In the genomic region with DNA sequence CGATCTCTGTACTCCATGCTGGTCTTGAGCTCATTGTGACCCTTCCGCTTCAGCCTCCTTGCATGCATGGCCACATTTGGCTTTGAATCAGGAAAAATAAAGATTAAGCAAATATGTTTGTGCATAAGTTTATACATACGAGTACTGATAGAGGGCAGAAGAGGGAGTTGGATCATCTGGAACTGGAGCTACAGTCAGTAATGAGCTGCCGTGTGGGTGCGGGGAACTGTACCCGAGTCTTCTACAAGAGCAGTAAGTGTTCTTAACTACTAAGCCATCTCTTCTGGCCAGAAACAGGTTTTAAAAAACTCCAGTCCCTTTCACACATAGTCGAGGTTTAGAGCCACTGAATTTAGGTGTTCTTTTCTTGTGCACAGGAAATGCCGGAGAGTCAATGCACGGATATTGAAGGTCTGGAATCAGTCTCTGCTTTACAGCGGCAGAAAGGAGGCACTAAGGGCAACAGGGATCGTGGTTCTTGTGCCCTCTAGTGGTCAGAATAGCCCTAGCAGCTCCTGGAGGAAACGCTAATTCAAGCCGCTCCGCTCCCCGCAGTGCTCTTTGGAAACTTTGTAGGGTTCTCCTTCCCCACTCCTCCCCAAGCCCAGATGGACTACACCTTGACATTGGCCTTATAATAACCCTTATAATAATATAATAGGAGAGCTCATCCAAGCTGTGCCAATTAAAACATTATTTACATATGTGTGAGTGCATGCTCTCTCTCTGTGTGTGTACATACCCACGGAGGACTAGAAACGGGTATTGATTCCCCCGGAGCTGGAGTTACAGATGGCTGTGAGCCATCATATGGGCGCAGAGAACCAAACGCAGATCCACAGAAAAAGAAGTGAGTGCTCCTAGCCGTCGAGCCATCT, we compare ENCODE assay signal across 8 mouse cellular contexts. TPM values are rescaled to one million over a fixed set of nuclear protein-coding genes. Genes with fewer than 3 reads are reported as not detected.
DNase-seq lines count a peak whose midpoint lies in the region; ATAC-seq and TF ChIP-seq lines count a peak whose summit lies in the region.

No protein-coding gene starts in this region.

- WGBS in embryonic facial prominence, embryonic 14.5 days, result 24% methylated on average over 22 of the region's 22 CpGs
- 24% methylated on average over 22 of the region's 22 CpGs for WGBS in heart, embryonic 10.5 days
- WGBS in limb, embryonic 14.5 days, result 21% methylated on average over 22 of the region's 22 CpGs
- 30% methylated on average over 22 of the region's 22 CpGs for WGBS in midbrain, embryonic 16.5 days

- no peak overlapping the region for H3K27ac ChIP-seq in bone marrow macrophage, adult 2 months (ENCODE audit: insufficient read depth, low read depth, low read length)
- H3K27ac ChIP-seq in embryonic facial prominence, embryonic 14.5 days (replicated peaks; ENCODE audit: low read depth, low read length), result no peak overlapping the region
- H3K27ac ChIP-seq in heart, embryonic 10.5 days, result no peak overlapping the region
- H3K27ac ChIP-seq in limb, embryonic 14.5 days (replicated peaks; ENCODE audit: low read depth, low read length), result no peak overlapping the region
- no peak overlapping the region for H3K27ac ChIP-seq in midbrain, embryonic 16.5 days (ENCODE audit: low read length)

- H3K4me1 ChIP-seq in bone marrow macrophage, adult 2 months (ENCODE audit: control insufficient read depth, insufficient read depth, low read length), result peaks cover 11% of the 10 kb centered on the region
- 0 out of 2 replicates have a peak, but pooled peaks cover 2% of the 10 kb centered on the region for H3K4me1 ChIP-seq in embryonic facial prominence, embryonic 14.5 days (ENCODE audit: control insufficient read depth, insufficient read depth, low read length)
- no peaks in the 10 kb centered on the region for H3K4me1 ChIP-seq in heart, embryonic 10.5 days
- H3K4me1 ChIP-seq in limb, embryonic 14.5 days (ENCODE audit: control insufficient read depth, insufficient read depth, low read length), result no peaks in the 10 kb centered on the region
- H3K4me1 ChIP-seq in midbrain, embryonic 16.5 days (ENCODE audit: control insufficient read depth, insufficient read depth, low read length), result no peaks in the 10 kb centered on the region

- H3K4me2 ChIP-seq in embryonic facial prominence, embryonic 14.5 days (ENCODE audit: low read depth, low read length), result peak overlapping the region; percentile 43
- H3K4me2 ChIP-seq in limb, embryonic 14.5 days (replicated peaks; ENCODE audit: low read depth, low read length, severe bottlenecking), result peak overlapping the region; percentile 36
- H3K4me2 ChIP-seq in midbrain, embryonic 16.5 days (ENCODE audit: low read length), result peak overlapping the region; percentile 42

- H3K36me3 ChIP-seq in embryonic facial prominence, embryonic 14.5 days (ENCODE audit: control insufficient read depth, insufficient read depth, low read length), result no peaks in the 10 kb centered on the region
- no peaks in the 10 kb centered on the region for H3K36me3 ChIP-seq in heart, embryonic 10.5 days
- no peaks in the 10 kb centered on the region for H3K36me3 ChIP-seq in limb, embryonic 14.5 days (ENCODE audit: control insufficient read depth, insufficient read depth, low read length)
- no peaks in the 10 kb centered on the region for H3K36me3 ChIP-seq in midbrain, embryonic 16.5 days (ENCODE audit: control insufficient read depth, insufficient read depth, low read length)

- peak; percentile 79 for DNase-seq in embryonic facial prominence, embryonic 14.5 days (ENCODE audit: low spot score)
- peak; percentile 83 for DNase-seq in heart, embryonic 10.5 days (ENCODE audit: low spot score)
- DNase-seq in kidney, adult 9 months, result peak; percentile 76
- DNase-seq in limb, embryonic 14.5 days (ENCODE audit: low spot score), result peak; percentile 87
- peak; percentile 55 to 83 for DNase-seq in spleen, postnatal 4 days (ENCODE audit: low spot score in 2 of 2)

- H3K9ac ChIP-seq in embryonic facial prominence, embryonic 14.5 days (ENCODE audit: low read depth, low read length), result no peak overlapping the region
- H3K9ac ChIP-seq in limb, embryonic 14.5 days (ENCODE audit: low read depth, low read length, severe bottlenecking), result no peak overlapping the region; the same call in 1 of the 2 replicates
- H3K9ac ChIP-seq in midbrain, embryonic 16.5 days (ENCODE audit: low read depth, low read length), result 0 out of 2 replicates have a peak overlapping the region, but pooled peaks have one; percentile 23

- peak; percentile 92 for ATAC-seq in CD4-positive, CD25-positive, alpha-beta regulatory T cell, adult 4 months
- ATAC-seq in embryonic facial prominence, embryonic 14.5 days (ENCODE audit: low read depth), result peak; percentile 87
- peak; percentile 83 for ATAC-seq in limb, embryonic 14.5 days (ENCODE audit: low FRiP score, low read depth)
- ATAC-seq in midbrain, embryonic 16.5 days, result peak; percentile 81

- TF ChIP-seq POLR2A in bone marrow macrophage, adult 2 months (IDR thresholded peaks at IDR 0.05; ENCODE audit: borderline replicate concordance, low read depth, low read length), result no peak
- no peak for TF ChIP-seq POLR2A in limb, embryonic 14.5 days (IDR thresholded peaks at IDR 0.05; ENCODE audit: borderline replicate concordance, extremely low read depth, insufficient read depth, insufficient read length)

- H3K9me3 ChIP-seq in embryonic facial prominence, embryonic 14.5 days (ENCODE audit: control insufficient read depth, low read length), result no peaks in the 10 kb centered on the region
- no peaks in the 10 kb centered on the region for H3K9me3 ChIP-seq in heart, embryonic 10.5 days
- H3K9me3 ChIP-seq in limb, embryonic 14.5 days (ENCODE audit: control insufficient read depth, low read length), result no peaks in the 10 kb centered on the region
- no peaks in the 10 kb centered on the region for H3K9me3 ChIP-seq in midbrain, embryonic 16.5 days (replicated peaks; ENCODE audit: control insufficient read depth, low read length, poor library complexity, severe bottlenecking)

- no peaks in the 10 kb centered on the region for H3K27me3 ChIP-seq in embryonic facial prominence, embryonic 14.5 days (replicated peaks; ENCODE audit: control insufficient read depth, insufficient read depth, low read length)
- no peaks in the 10 kb centered on the region for H3K27me3 ChIP-seq in heart, embryonic 10.5 days (ENCODE audit: insufficient read depth, poor library complexity, severe bottlenecking)
- H3K27me3 ChIP-seq in limb, embryonic 14.5 days (ENCODE audit: control insufficient read depth, insufficient read depth, low read length), result no peaks in the 10 kb centered on the region
- H3K27me3 ChIP-seq in midbrain, embryonic 16.5 days (ENCODE audit: control insufficient read depth, insufficient read depth, low read depth, low read length), result no peaks in the 10 kb centered on the region

- no peak overlapping the region for H3K4me3 ChIP-seq in bone marrow macrophage, adult 2 months (ENCODE audit: insufficient read depth, low read length)
- peak overlapping the region; percentile 22 for H3K4me3 ChIP-seq in embryonic facial prominence, embryonic 14.5 days (ENCODE audit: low read depth, low read length)
- H3K4me3 ChIP-seq in heart, embryonic 10.5 days, result peak overlapping the region; percentile 38
- 0 out of 2 replicates have a peak overlapping the region, but pooled peaks have one; percentile 18 for H3K4me3 ChIP-seq in limb, embryonic 14.5 days (replicated peaks; ENCODE audit: low read length)
- H3K4me3 ChIP-seq in midbrain, embryonic 16.5 days (ENCODE audit: low read depth, low read length), result peak overlapping the region; percentile 10

- peak; percentile 78 for TF ChIP-seq CTCF in bone marrow macrophage, adult 2 months (IDR thresholded peaks at IDR 0.05; ENCODE audit: low read depth, low read length)

RNA-seq across cellular contexts. Expression of gene Gramd1a, which starts 21.4 kb away (rescaled TPM):
- 100 to 1,000 TPM in 1 of 2 experiments, 10 to 100 TPM in 1; 83.7 to 103 TPM for polyA plus RNA-seq in CD4-positive, CD25-positive, alpha-beta regulatory T cell, adult 4 months (2017; shearing (Covaris generic))
- 63.6 and 99.3 TPM in 2 replicates for polyA plus RNA-seq in bone marrow macrophage, adult 2 months (2012; ENCODE audit: insufficient read depth, insufficient read length, missing spikeins)
- 65.4 and 65.7 TPM in 2 replicates for polyA plus RNA-seq in embryonic facial prominence, embryonic 14.5 days (2014; fragmentation: Nextera tagmentation; extraction: Ambion mirVana)
- polyA plus RNA-seq in heart, embryonic 10.5 days (2016; fragmentation: Nextera tagmentation; extraction: Ambion mirVana), result 58.1 and 70.9 TPM in 2 replicates
- polyA plus RNA-seq in limb, embryonic 14.5 days (2012; rRNA removed), result 157 and 216 TPM in 2 replicates
- polyA plus RNA-seq in limb, embryonic 14.5 days (2014; fragmentation: Nextera tagmentation; extraction: Ambion mirVana), result 59.8 and 83.0 TPM in 2 replicates
- polyA plus RNA-seq in midbrain, embryonic 16.5 days (2015; fragmentation: Nextera tagmentation; extraction: Ambion mirVana), result 239 and 246 TPM in 2 replicates

RNA-seq across cellular contexts. Expression of gene Scn1b, which starts 50.3 kb away (rescaled TPM):
- not detected for polyA plus RNA-seq in CD4-positive, CD25-positive, alpha-beta regulatory T cell, adult 4 months (2017; shearing (Covaris generic))
- 30.7 and 33.7 TPM in 2 replicates for polyA plus RNA-seq in bone marrow macrophage, adult 2 months (2012; ENCODE audit: insufficient read depth, insufficient read length, missing spikeins)
- polyA plus RNA-seq in embryonic facial prominence, embryonic 14.5 days (2014; fragmentation: Nextera tagmentation; extraction: Ambion mirVana), result 8.5 and 9.4 TPM in 2 replicates
- polyA plus RNA-seq in heart, embryonic 10.5 days (2016; fragmentation: Nextera tagmentation; extraction: Ambion mirVana), result 3.9 and 4.3 TPM in 2 replicates
- 15.0 and 16.4 TPM in 2 replicates for polyA plus RNA-seq in limb, embryonic 14.5 days (2012; rRNA removed)
- 6.1 and 6.5 TPM in 2 replicates for polyA plus RNA-seq in limb, embryonic 14.5 days (2014; fragmentation: Nextera tagmentation; extraction: Ambion mirVana)
- 7.4 and 12.2 TPM in 2 replicates for polyA plus RNA-seq in midbrain, embryonic 16.5 days (2015; fragmentation: Nextera tagmentation; extraction: Ambion mirVana)
